In the genomic region with DNA sequence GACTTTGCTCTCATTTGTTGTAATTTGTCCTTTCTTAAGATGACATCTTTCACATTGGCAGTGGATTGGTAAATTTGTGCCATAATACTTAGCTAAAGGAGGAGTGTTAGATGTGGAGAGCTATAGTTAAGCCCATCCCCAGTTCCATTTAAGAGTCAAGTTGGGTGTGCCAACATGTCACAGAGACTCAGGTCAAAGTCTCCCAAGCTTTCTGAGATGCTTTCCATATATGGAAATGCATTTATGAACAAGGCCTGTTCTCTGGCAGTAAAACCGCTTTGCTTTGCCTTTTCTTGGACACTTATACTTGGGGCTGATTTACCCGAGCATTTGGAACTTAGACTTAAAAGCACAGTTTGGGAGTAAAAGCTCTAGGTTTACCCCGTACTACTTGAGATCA, we compare ENCODE assay signal across 28 mouse cellular contexts. TPM values are rescaled to one million over a fixed set of nuclear protein-coding genes. Genes with fewer than 3 reads are reported as not detected.
"Had no signal": no experiment of that assay in that cellular context is flagged by ENCODE, and none has a peak within 500 bp of the region (broad histone marks: within the 10 kb centered on the region; RNA-seq: fewer than 3 reads in every experiment).

No protein-coding gene starts in this region.

- H3K27me3 ChIP-seq: limb, embryonic 13.5 days; liver, embryonic 12.5 days; liver, embryonic 15.5 days; lung, embryonic 15.5 days; megakaryocyte, embryonic 14.5 days; midbrain, embryonic 13.5 days; neural tube, embryonic 13.5 days had no signal

- ATAC-seq: liver, embryonic 12.5 days; midbrain, embryonic 13.5 days; midbrain, embryonic 16.5 days had no signal

- DNase-seq: kidney, adult 9 months; kidney, postnatal 14 days; kidney, postnatal 4 days; layer of hippocampus, adult 9-11 months; liver; lung, adult 18-20 months; lung, postnatal 10 days; lung, postnatal 36 days; retina, postnatal 1 day; right cerebral cortex, postnatal 25 days; thymus, postnatal 25 days had no signal

- H3K4me2 ChIP-seq: limb, embryonic 13.5 days; liver, embryonic 12.5 days; liver, embryonic 15.5 days; lung, embryonic 15.5 days; midbrain, embryonic 13.5 days; neural tube, embryonic 13.5 days had no signal

- H3K36me3 ChIP-seq: limb, embryonic 10.5 days; limb, embryonic 13.5 days; liver, embryonic 12.5 days; liver, embryonic 15.5 days; lung, embryonic 15.5 days; midbrain, embryonic 10.5 days; midbrain, embryonic 13.5 days; neural tube, embryonic 13.5 days had no signal

- H3K27ac ChIP-seq: layer of hippocampus, adult 2 months; limb, embryonic 10.5 days; limb, embryonic 13.5 days; liver, embryonic 12.5 days; liver, embryonic 15.5 days; lung, embryonic 15.5 days; midbrain, embryonic 10.5 days; midbrain, embryonic 13.5 days; neural tube, embryonic 13.5 days had no signal

- H3K9ac ChIP-seq: limb, embryonic 13.5 days; liver, embryonic 12.5 days; liver, embryonic 15.5 days; lung, embryonic 15.5 days; midbrain, embryonic 13.5 days; neural tube, embryonic 13.5 days had no signal

- H3K4me1 ChIP-seq: limb, embryonic 10.5 days; limb, embryonic 13.5 days; liver, embryonic 12.5 days; liver, embryonic 15.5 days; lung, embryonic 15.5 days; megakaryocyte, embryonic 14.5 days; midbrain, embryonic 10.5 days; midbrain, embryonic 13.5 days; neural tube, embryonic 13.5 days had no signal

- H3K4me3 ChIP-seq: layer of hippocampus, adult 2 months; limb, embryonic 10.5 days; limb, embryonic 13.5 days; liver, embryonic 12.5 days; liver, embryonic 15.5 days; lung, embryonic 15.5 days; megakaryocyte, embryonic 14.5 days; midbrain, embryonic 10.5 days; midbrain, embryonic 13.5 days; myocyte; neural tube, embryonic 13.5 days had no signal

- H3K9me3 ChIP-seq: limb, embryonic 10.5 days; limb, embryonic 13.5 days; liver, embryonic 12.5 days; liver, embryonic 15.5 days; lung, embryonic 15.5 days; megakaryocyte, embryonic 14.5 days; midbrain, embryonic 10.5 days; midbrain, embryonic 13.5 days; neural tube, embryonic 13.5 days had no signal

RNA-seq across cellular contexts. Expression of gene Nmur2, which starts 18.4 kb away (rescaled TPM):
- total RNA-seq: layer of hippocampus, adult 2 months; left cerebral cortex, postnatal 25 days; monocyte, adult 5-6 weeks; neutrophil, adult 5-6 weeks had no signal
- polyA plus RNA-seq: kidney, embryonic 16.5 days; liver, embryonic 15.5 days; midbrain, embryonic 10.5 days; myocyte; spleen, adult 2 months had no signal
